Mouse (Mus musculus) adrenal gland, adult 2 months (tissue): ENCODE data around the gene Fgf15. TPM values are rescaled to one million over a fixed set of nuclear protein-coding genes. Genes with fewer than 3 reads are reported as not detected.

Source experiments
- DNase-seq: peaks from one replicate; pipeline ENCODE4 v3.0.0; 2021
- long read RNA-seq: library from polyadenylated mRNA; stranded (forward); transcript quantifications from one replicate; pipeline ENCODE4 v2.0.0, GENCODE M21; 2021
- polyA plus RNA-seq: library from polyadenylated mRNA; depleted of rRNA; stranded (reverse); fragments of >200 nt; gene quantifications from 2 replicates; pipeline ENCODE4 v1.2.3, GENCODE M21; 2012; rRNA removed
- total RNA-seq, 2 experiments: library from RNA; stranded (reverse); gene quantifications; 2 replicates each; pipeline ENCODE4 v1.2.3; 2021

The Fgf15 gene
- total RNA-seq (under 1 TPM in 1 of 2 experiments, not detected in 1; 0.14 TPM), polyA plus RNA-seq (0.07 TPM in 1 of 2 replicates, not detected in the other)
- long read RNA-seq: 0 reads

- no peak for DNase-seq
These were observed at the start of gene Fgf15 for GRCm38 (mm10) chr7:144896294-144897218. Gene Fgf15, plus strand, starts transcription at chr7:144896531.

- no peak for DNase-seq
These were observed 49.3 kb upstream of the Fgf15 start, which contains the start of gene Fgf4 for GRCm38 (mm10) chr7:144847067-144847466. Gene Fgf4, plus strand, starts transcription at chr7:144847367.

GRCm38 (mm10) chr7:144851321-144851720 is 45.0 kb upstream of the Fgf15 start:
- no peak for DNase-seq

GRCm38 (mm10) chr7:144854966-144855365 is 41.4 kb upstream of the Fgf15 start:
- no peak for DNase-seq

GRCm38 (mm10) chr7:144857158-144857557 is 39.2 kb upstream of the Fgf15 start:
- DNase-seq: no peak

GRCm38 (mm10) chr7:144857826-144858342 is 38.4 kb upstream of the Fgf15 start:
- no peak for DNase-seq

GRCm38 (mm10) chr7:144858702-144859101 is 37.6 kb upstream of the Fgf15 start:
- no peak for DNase-seq

GRCm38 (mm10) chr7:144861056-144861768 is 35.1 kb upstream of the Fgf15 start:
- no peak for DNase-seq

- peak; percentile 4 for DNase-seq
These were observed 34.6 kb upstream of the Fgf15 start for GRCm38 (mm10) chr7:144861769-144862070.

GRCm38 (mm10) chr7:144862126-144862525 is 34.2 kb upstream of the Fgf15 start:
- DNase-seq: no peak

- no peak for DNase-seq
These were observed 33.6 kb upstream of the Fgf15 start for GRCm38 (mm10) chr7:144862712-144863111.

- DNase-seq: no peak
These were observed 33.1 kb upstream of the Fgf15 start for GRCm38 (mm10) chr7:144863196-144863595.

- DNase-seq: no peak
These were observed 32.1 kb upstream of the Fgf15 start for GRCm38 (mm10) chr7:144864160-144864670.

GRCm38 (mm10) chr7:144867161-144867560 is 29.2 kb upstream of the Fgf15 start:
- DNase-seq: no peak

- no peak for DNase-seq
These were observed 28.7 kb upstream of the Fgf15 start for GRCm38 (mm10) chr7:144867602-144868001.

GRCm38 (mm10) chr7:144872420-144872819 is 23.9 kb upstream of the Fgf15 start:
- no peak for DNase-seq

GRCm38 (mm10) chr7:144873160-144873559 is 23.2 kb upstream of the Fgf15 start:
- DNase-seq: peak; percentile 18

- DNase-seq: peak; percentile 54
These were observed 22.1 kb upstream of the Fgf15 start for GRCm38 (mm10) chr7:144874226-144874625.

- peak; percentile 75 for DNase-seq
These were observed 17.9 kb upstream of the Fgf15 start for GRCm38 (mm10) chr7:144878401-144878800.

- no peak for DNase-seq
These were observed 13.2 kb upstream of the Fgf15 start for GRCm38 (mm10) chr7:144883106-144883505.

GRCm38 (mm10) chr7:144887672-144888071 is 8.7 kb upstream of the Fgf15 start:
- no peak for DNase-seq

- DNase-seq: peak; percentile 80
These were observed 7.6 kb upstream of the Fgf15 start for GRCm38 (mm10) chr7:144888564-144889299.
